Mouse (Mus musculus): ENCODE results near the gene Hsd17b13.
A peak's percentile ranks its signal among the peaks of the same experiment; 100 is the strongest.
"Not testable (repeated sequence)": the region's sequence is repeated elsewhere in the genome, so short reads cannot be mapped to it uniquely, and the experiment has no call there.

Hsd17b13 gene

DNA sequence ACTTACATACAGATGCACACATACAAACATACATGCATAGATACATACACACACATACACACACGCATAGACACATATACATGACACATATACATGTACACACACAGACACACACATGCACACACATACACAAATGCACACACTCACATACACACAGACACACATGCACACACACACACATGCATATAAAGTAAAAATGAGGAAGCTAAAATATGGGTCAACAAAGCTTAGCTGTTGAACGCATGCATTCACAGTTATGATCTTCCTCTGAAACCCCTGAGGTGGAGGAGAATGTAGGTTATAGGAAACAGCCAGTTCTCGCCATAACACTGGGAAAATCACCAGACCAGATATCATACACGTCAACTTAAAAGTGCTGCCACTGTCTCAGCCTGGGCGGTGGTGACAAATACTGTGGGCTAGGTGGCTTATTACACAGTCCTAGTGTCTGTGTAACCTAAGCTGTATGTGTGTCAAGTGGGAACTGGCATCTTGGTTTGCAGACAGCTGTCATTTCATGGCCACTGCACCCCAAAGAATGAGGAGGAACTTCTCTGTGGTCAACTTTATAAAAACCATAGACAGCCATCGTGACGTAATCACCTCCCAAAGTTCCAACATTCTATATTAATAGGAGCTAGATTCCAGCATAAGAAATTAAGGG lies 829 bp upstream of the Hsd17b13 start:
- DNase-seq: no peak

DNA sequence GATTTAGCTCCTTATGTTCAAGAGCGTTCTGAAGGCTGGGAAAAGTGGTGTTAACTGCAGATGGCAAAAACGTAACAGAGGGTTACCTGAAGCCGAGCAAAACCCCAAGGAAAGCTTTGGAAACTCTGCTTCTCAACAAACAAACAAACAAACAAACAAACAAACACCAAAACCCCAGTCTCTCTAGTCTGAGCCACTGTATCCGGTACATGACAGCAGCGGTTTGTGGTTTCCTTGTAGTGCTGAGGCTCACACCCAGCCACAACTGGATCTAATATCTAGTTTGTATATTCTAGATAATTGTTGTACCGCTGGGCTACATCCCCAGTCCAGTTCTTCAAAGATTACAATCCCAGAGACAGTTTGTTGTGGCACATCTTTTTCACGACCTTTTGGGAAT lies 1.5 kb downstream of the Hsd17b13 start:
- DNase-seq: no peak

DNA sequence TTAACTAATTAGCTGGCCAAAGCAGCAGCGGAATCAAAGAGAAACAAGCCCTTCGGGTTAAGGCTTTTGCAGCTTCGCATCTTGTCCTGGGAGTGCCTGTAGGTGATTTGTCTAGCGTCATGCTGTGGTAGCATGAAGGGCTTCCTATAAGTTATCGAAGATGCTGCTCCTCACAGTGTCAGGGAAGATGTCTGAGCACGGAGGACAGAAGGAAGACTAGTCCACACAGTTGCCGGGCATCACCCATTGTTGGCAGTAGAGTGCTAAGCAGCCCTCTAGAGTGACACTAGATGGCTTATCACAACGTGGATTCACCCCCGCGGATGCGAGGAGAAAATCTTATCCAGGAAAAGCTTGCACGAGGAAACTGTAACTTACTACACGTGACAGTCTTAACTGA lies 4.4 kb downstream of the Hsd17b13 start:
- no peak for DNase-seq

DNA sequence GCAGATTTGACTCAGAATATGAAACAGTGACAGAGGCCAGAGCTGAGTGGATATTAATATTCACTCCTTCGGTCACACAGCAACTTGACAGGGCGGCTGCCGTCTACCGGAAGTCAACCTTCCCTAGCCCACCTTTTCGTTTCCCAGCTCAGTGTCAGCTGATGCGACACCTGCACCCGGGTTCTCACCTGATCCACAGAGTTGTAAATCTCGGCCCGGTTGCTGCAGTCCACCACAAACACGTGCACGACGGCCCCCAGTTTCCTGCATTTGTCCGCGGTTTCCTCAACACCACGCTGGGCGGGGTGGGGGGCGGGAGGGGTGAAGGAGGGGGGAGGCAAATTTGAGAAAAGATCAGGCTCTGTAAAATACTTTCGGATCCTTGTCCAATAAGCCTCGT lies 4.8 kb downstream of the Hsd17b13 start:
- peak; percentile 7 for DNase-seq

DNA sequence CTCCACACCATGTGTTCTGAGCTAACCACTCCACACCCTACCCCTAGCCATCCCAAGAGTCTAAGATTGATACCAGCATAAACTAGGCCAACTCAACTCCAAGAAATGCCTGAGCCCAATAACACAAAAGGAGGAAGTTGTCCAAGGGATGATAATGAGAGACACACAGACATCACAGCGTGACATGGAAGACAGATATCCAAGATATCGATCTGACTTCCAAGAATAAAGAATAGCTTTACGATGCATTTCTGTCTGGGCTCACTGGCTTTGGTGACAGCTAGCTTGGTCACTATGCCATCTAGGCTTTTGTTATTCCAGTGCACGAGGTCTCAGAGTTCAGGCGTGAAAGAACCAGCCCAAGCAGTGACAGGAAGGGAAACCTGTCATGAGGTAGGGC lies 6.2 kb downstream of the Hsd17b13 start:
- DNase-seq: no peak

DNA sequence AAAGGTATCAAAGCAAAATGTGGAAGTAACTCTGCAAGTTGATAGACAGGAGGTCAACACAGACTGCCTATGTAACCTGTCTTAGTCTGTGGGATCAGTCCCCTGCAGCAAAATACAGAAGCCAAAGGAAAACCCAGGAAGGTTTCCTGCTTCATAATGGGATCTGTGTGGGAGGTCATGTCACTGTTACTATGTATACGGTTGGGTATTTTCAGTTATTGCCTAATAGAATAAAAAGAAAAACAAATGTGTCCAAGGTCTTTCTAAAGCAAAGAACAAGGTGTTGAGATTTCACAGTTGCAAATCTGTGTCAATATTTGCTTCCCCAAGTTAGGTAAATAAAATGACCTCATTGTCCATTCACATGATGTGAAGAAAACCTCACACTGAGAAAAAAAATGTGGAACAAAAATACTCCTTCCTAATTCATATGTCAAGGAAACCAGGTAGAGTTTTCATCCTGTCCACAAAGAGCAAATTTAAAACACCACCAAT lies 14.2 kb downstream of the Hsd17b13 start:
- no peak for DNase-seq

DNA sequence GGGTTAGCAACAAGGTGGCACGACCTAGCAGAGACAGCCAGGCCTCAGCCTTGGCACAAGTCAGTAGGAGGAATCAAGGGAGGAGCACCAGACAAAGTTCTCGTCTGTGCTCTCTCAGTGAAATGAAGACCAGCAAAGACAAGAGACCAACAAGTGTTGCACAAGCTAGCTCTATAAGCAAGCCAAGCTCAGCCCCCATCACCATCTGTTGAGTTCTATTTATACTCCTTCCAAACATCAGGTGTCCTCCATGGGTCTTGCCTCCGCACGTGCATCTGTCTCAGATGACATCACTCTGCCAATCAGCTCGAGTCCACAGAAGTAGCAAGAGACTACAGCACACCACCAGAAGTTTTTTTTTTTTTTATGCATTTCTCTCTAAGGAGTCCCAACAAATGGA lies 22.6 kb downstream of the Hsd17b13 start:
- no peak for DNase-seq

DNA sequence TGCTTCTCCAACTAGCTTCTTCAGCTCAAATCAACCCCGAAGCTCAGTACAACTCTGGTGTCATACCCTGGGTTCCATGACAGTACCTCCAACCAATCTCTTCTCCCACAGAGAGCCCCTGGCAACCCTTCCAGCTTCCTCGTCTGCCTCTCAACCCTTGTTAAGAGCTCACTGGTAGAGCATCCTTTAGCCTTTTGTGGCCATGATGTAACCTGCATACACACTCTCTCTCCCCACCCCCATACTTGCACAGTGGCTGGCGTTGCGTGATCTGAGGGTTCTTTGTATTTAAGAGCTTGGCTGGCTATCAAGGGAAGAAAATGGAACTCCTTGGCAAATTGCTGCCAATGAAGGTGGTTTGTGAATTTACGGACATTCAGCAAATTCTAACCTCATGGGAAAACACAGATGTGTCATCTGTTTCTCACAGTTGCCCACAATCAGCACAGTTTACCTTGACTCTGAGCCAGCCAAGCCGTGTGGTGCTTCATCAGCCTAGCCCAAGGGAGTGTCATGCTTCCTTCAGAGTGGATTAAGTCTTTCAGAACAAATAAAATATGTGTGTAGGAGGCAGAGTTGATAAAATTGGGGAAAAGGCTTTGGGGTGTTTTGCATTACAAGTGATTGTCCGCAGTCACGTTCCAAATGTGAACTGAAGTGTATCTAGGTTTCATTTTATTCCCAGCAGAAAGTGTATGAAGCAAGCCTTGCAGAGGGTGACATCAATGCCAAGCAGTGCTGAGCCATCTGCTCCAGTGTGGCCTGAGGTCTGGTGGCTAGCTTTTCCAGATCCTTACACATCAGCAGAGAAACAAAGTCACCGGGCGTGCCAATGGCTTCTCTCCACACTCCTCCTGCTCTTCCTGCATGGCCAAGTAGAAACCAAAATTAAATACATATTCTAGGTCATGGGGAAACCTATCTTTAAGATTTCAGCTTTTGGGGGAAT lies 23.8 kb downstream of the Hsd17b13 start:
- DNase-seq: no peak

DNA sequence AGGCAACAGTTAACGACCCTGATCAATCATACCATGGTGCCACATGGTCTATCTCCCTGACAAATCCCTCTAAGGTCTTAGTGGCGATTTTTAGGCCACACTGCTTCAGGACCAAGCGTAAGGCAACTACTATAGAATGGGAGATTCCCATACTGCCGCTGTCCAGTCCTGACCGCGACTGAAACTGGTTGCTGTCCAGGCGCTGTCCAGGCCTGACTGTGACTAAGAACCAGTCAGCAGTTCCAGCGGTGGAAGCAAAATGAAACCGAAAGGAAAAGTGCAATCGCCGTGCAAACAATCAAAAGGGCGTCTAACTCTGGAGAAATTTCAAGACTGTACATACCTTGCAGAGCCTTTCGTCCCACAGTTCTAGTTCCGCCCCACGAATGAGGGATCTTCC lies 27.1 kb downstream of the Hsd17b13 start:
- not testable (repeated sequence) for DNase-seq

DNA sequence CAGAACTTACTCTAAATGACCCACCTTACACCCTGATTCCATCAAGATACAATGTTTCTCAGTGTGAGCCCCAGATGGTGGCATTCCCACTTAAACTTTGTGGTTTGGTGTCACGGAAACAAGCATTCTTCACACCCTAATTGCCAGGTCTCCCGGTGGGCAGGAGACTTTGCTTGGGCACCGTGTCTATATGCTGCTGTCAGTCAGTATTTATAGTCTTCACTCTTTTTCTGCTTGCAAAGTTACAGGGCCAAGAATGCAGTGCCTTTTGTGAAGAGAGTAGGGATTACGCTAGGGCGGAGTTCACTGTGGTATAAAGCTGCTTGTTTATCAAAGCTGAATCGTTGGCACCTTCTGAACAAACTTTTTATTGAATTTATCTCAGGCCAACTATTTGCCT lies 34.0 kb downstream of the Hsd17b13 start:
- DNase-seq: no peak

DNA sequence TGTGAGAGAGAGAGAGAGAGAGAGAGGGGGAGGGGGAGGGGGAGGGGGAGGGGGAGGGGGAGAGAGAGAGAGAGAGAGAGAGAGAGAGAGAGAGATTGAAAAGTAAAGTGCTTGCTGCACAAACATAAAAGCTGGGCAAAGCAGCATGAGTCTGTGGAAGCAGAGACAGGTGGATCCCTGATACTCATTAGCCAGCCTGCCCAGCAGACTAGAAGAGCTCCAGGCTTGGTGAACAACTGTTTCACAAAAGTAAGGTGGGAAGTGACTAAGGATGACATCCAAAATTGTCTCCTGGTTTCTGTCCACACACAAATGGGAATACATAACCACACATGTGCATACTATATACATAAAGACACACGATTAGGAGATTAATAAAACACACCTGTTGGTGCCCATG lies 37.4 kb downstream of the Hsd17b13 start:
- DNase-seq: no peak

DNA sequence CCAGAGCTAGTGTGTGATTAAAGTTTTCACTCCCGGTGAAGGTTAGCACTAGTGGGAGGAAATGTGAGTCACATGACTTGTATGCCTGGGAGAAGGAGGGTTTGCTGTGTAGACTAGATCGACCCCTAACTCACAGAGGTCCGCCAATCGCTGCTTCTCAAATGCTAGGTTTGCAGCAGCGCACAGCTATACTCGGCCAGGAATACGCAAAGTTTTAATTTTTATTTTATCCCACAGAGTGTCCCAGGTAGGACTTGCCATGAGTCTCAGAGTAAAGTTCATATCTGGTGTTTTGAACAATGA lies 37.9 kb downstream of the Hsd17b13 start:
- DNase-seq: no peak

DNA sequence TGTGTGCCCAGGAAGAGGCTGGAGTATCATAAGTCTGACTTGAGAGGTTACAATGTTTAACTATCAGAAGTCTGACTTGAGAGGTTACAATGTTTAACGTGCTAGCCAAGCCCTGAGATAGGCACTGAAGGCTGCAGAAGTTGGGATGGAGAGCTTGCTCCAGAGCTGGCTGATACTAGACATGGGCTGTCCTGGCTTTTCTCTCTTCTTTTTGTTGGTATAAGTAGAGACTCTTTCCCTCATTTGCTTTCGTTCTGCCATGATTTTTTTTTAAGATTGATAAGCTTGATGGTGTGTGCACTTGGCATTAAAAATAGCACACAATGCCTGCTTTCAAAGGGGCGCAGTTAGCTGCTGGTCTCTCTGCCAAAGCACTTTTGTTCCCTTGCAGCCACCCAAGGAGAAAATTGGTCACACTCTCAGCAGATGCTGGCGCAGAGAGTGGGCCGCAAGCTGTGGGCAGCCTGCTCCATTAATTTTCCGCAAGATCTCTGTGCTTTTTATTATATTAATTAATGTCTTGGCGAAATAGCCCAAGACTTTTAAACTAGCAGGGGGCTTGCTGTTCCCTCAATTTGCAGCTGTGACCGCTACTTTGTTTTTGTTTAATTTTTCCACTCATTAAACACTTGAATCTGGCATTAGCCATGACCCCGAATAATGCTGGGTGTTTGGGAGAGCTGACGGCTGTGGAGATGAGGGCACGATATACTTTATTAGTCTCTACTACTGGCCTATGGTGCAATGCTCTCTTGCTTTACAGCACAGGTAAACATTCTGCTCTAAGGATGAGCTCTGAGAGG lies 38.5 kb downstream of the Hsd17b13 start:
- no peak for DNase-seq

DNA sequence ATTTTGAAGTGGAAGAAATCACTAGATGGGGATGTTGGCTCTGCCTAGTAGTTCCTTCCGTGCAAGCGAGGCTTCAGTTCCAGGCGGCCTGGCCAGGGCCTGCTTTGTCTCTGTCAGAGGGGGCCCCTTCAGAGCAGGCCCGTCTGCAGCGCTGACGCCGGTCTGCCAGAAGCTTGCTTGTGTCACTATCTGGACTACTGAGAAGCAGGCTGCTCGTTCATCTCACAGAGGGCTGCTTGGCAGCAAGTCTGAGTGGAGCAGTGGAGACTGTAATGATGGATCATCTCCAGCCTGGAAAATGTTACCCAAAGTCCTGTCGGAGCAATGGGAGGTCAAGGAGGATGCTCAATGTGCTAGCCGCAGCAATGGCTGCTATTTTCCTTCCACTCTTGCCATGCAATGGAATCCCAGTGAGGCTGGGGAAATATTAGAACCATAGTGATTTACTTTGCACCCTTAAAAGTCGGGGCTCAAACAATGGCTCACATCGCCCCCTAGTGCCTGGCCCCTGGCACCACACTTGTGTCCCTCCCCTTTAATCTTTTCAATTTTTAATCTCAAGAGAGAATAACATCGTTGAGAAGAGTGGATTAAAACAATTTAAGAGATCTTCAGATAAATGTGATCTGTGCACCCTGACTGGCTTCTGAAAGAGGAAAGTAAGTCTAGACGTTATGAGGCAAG lies 40.2 kb downstream of the Hsd17b13 start:
- peak; percentile 30 for DNase-seq

DNA sequence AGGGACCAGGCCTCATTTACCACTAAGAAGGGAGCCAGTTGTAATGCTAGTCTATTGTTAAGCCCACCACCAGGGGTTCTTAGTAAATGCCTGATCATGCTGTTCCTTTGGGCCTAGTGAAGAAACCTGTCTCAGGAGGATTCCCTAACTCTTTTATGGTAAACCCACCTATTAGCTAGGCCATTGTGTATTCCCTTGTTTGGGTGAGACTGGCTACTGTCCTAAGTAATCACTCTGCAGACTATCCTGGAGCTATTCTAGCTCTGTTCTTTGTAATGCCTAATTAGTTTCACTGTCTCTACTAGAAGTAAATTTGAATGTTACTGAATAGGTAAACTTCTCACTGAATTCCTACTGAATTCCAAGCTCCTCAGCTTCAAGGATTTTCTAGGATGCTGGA lies 45.3 kb downstream of the Hsd17b13 start:
- DNase-seq: not testable (repeated sequence)

DNA sequence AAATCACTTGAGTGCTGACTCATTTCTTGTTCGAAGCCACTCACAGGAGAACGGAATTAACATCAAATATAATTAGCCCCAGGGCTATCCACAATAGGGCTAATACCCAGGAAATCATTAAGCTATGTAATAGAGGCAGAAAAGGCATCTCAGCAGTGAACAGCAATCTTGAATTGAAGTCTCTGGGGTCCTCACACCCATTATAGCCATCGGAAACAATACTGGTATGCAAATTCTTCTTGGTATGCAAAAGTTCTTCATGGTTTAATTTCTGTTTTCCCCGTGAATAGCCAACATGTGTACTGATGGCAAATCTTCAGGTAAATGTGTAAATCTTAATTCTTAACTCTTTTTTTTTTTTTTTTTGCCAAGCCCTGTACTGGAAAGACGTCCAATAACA lies 46.7 kb downstream of the Hsd17b13 start:
- no peak for DNase-seq

DNA sequence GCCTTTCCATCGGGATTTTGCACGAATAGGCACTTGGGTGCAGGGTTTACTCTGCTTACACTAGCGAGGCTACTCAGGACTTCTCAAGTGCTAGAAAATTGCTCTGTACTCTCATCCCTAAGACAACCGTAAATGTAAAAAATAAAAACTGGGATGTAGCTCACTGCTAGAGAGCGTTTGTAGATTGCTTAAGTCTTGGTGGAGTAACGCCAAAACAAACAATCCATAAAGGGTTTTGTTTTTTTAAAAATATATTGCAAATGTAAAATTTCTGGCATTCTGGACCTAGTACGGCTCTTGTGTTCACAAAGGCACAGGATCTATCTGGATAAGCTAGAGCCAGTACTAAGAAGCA lies 49.0 kb downstream of the Hsd17b13 start:
- no peak for DNase-seq

DNA sequence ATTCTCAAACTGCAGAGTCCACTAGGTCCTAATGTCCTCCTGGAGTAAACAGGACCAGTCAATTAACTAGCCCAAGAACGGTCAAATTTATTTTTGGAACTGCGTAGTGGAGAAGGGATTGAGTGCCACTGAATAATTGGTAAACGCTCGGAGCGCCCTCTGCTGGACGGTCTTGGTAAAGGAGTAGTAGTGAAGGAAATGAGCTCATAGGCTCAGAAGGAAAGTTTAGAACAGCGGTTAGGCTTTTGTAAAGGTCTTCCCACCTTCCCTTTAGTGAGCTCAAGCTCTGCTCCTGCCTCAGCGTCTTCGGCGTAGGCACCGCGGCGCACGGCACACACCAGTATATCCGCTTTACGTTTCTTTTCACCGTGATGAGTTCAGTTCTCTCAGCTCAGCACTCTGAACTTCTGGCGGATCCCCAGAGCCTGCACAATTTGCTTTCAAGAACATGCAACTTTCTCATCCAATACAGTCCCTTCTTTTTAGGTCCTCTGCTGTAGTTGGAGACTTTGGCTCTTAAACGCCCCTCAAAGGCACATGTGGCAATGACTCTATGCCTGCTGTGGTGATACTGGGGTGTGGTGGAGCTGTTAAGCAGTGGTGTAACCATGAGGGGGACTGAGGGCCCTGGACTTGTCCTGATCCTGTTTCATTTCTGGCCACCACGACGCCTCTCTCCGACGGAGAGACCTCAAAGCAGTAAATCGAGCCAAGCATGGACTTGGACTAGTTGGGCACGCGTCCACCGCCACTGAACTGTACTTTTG lies 49.6 kb downstream of the Hsd17b13 start:
- peak; percentile 91 for DNase-seq

DNA sequence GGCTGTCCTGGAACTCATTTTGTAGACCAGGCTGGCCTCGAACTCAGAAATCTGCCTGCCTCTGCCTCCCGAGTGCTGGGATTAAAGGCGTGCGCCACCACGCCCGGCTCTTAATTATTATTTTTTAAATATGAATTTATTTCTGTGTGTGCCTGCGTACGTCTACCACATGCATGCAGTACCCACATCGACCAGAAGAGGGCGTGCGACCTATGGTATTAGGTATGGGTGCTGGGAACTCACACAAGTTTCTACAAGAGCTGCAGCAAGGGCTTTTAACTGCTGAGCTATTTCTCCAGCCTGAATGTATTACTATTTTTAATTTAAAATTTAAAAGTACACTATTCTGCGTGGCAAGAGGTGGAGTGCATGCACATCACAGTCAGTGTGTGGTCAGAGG lies 50.8 kb downstream of the Hsd17b13 start:
- peak; percentile 23 for DNase-seq

DNA sequence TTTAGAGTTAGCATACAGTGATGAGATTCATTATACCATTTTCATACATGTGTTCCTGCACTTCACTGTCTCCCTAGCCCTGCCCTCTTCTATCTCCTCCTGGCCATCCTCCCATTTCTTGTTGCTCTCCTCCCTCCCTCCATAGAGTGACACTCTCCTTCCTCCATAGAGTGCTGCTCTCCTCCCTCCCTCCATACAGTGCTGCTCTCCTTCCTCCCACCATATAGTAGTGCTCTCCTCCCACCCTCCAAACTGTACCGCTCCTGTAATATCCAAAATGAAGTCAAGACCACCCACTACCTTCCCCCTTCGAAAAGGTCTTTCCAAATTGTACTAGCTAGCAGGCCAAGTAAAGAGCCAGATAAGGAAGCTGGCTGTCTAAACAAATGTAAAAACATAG lies 53.5 kb downstream of the Hsd17b13 start:
- no peak for DNase-seq

DNA sequence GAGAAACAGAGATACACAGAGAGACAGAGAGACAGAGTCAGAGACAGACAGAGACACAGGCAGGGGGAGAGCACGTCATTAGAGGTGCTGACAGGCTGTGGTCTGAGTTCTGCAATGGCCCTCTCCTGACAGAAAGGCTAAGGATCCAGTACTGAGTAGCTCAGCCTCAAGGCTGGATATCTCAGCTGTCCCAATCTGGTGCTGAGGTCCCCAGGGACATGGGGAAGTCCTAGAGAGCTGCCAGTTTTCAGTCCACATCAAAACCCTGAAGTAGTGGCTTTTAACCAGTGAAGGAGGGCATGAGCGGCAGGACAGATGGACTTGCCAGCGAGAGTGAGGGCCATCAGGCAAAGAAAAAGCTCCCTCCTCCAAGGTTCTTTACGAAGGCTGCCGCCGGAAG lies 54.1 kb downstream of the Hsd17b13 start:
- DNase-seq: no peak

DNA sequence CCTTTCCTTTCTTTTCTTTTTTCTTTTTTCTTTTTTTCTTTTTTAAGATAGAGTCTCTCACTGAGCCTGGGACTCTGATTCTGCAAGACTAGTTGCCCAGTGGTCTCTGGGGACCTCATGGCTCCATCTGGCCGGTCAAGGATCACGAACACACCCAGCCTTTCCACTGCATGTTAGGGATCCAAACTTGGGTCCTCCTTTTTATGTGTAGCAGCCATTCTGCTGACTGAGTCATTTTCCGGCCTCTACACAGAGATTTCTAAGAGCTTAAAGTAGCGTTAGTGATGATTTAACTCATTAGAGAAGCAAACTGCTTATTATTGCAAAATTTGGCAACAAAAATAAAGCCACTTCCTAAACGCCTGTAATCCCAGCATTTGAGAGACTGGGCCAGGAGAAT lies 54.8 kb downstream of the Hsd17b13 start:
- DNase-seq: no peak
